Mouse (Mus musculus): ENCODE measurements at regions not wholly inside any gene's neighbourhood (a gene's known extent, or its start where the extent isn't known, plus 50 kb on each side); places are given as distances from the start of the nearest gene placed in this dataset.
A peak's percentile ranks its signal among the peaks of the same experiment; 100 is the strongest.

GRCm38 (mm10) chr12:25273631-25274305 lies 176.8 kb upstream of the Id2 start:
- no peak for DNase-seq (ENCODE audit: extremely low spot score in 1 of 2, low spot score in 1 of 2)

DNA sequence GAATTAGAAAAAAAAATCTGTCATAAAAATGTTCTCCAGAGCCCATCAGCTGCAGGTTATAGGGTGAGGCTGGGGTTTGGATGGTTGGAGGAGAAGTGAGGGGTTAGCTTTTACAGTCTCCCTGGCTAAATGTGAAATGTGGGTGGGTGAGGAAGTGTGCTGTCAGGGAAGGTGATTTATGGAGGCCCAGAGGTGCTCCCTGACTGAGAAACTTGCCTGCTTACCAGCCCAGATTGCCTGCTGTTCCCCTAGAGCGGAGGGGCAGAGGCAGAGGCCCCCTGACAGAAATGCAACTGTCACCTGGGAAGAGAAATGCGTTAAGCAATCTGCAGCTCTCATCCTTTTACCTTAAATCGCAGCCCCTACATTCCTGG lies 175.8 kb upstream of the Id2 start:
- no peak for DNase-seq (ENCODE audit: extremely low spot score in 1 of 2, low spot score in 1 of 2)

DNA sequence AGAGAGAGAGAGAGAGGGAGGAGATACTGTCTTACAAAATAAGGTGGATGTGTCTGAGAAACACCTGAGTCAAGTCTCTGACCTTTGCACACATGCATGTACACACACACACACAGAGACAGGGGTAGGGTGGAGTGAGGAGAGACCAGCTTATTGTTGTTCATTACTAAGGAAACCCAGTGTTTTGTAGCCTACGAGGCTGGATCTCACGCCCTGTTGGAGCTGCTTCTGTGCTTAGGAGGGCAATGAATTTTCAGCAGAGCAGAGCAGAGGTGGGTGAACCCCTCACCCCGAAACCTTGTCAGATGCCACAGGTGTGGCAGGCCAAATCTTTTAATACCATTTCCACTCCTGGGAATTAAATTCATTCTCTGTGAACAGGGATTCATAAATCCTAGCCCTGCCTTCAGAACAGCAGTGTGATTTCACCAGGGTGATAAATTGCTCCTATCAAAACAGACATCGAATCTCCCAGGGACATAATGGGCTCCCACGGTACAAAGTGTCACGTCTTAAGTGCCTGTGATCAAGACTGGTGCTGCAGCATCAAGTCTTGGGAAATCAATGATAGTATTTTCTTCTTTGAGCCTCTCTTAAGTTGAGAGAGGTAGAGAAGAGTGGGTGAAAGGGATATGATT lies 175.3 kb upstream of the Id2 start:
- DNase-seq (ENCODE audit: extremely low spot score in 1 of 2, low spot score in 1 of 2): no peak

- no peak for DNase-seq (ENCODE audit: extremely low spot score in 1 of 2, low spot score in 1 of 2)
Observed at GRCm38 (mm10) chr12:25269878-25270277, 172.9 kb upstream of the Id2 start.

GRCm38 (mm10) chr12:25268871-25269850 lies 172.2 kb upstream of the Id2 start:
- DNase-seq (ENCODE audit: extremely low spot score in 1 of 2, low spot score in 1 of 2): no peak

- no peak for DNase-seq (ENCODE audit: extremely low spot score in 1 of 2, low spot score in 1 of 2)
Observed at GRCm38 (mm10) chr12:25268323-25268722, 171.4 kb upstream of the Id2 start.

- no peak for DNase-seq (ENCODE audit: extremely low spot score in 1 of 2, low spot score in 1 of 2)
Observed at GRCm38 (mm10) chr12:25267572-25268115, 170.7 kb upstream of the Id2 start.

- no peak for DNase-seq (ENCODE audit: extremely low spot score in 1 of 2, low spot score in 1 of 2)
Observed at GRCm38 (mm10) chr12:25266701-25267571, 170.0 kb upstream of the Id2 start.

DNA sequence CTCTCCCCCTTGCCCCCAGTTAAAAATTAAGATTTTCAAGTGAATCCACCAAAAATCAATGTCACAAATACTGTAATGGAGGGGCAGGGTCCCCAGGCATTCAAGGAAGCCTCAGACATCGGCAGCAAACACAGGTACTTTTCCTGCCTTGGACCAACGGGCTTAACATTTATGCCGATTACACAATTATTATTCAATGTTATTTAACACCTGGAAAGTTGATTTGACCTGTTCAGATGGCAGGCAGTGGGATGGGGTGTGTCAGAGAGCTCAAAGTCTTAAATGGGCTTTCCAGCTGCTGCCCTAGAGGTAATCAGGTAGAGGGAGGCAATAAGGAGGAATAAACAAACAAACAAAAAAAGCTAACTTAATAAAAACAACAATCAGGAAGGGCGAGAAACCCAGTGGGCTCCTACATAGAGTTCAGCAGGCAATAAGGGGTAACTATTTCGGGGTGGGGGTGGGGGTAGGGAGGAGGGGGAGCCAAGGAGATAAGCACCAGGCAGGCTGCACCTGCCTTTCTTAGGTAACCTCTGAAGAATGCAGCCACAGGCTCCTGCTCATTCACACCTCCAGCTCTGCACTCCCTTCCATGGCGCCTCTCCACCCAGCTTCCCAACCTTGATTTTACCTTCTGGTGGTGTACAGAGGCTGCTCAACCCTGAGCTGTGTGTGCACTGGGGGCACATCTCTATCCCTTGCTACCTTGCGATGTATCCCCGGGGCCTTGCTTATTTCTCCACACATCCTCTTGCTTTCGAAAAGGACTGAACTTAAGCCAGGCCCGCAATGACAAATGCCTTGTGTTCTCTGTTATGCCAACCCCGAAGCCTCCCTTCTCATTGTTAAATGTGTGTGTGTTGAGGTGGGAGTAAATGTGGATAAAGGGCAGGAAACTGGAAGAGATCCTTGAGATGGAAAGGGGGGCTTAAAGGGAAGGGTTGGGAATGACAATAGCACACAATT lies 168.9 kb upstream of the Id2 start:
- DNase-seq (ENCODE audit: extremely low spot score in 1 of 2, low spot score in 1 of 2): no peak

DNA sequence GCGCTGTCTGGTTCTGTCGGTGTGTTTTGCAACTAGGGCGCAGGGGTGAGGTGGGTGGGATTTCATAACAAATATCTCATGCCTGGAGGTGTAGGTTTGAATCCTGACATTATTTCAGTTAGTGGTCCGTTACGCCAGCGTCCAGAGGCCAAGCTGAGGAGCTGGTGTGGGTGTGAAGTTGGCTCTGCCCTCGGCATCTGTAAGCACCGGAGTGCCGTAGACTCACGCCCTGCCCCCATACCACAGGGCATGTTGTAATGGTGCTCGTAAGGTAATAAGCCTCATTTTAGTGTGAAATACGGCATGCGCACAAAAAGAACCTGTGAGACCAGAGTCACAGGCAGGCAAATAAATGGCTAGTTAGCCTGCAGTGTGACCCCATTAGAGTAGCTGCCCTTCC lies 168.1 kb upstream of the Id2 start:
- no peak for DNase-seq (ENCODE audit: extremely low spot score in 1 of 2, low spot score in 1 of 2)

DNA sequence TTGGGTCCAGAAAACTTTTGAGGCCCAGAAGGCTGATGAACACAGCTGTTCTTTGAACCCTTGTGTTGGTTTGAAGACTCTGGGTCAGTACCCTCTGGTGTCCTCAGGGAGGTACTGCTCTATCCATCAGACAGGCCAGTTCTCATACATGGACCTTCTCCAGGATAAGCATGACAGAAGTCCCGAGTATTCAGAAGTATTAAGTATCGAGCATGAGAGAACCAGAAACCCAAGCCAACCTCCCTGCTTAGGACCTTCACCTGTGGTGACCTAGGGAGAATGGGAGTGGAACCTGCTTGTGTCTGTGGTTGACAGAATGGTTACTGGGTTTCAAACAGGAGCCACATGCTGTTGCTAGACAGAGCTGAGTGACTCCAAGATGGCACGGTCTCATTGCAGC lies 167.5 kb upstream of the Id2 start:
- DNase-seq (ENCODE audit: extremely low spot score in 1 of 2, low spot score in 1 of 2): no peak

DNA sequence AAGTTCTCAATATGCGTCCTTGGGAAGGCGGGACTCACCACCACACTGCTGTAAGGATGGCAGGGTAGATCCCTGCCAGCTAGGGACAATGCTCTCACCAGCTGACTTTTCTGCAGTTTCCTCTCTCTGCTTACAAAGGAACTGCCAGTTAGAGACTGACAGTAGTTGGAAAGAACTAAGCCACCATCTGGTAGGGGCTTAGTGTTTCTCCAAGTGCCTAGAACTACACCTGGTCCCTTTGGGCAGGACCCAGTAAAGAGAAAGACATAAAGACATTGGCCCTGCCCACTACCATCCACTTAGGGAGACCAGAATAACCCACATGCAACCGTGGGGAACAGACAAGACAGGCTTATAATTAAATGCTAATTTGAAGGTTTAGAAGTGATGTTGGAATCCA lies 165.5 kb upstream of the Id2 start:
- no peak for DNase-seq (ENCODE audit: extremely low spot score in 1 of 2, low spot score in 1 of 2)

- DNase-seq (ENCODE audit: extremely low spot score in 1 of 2, low spot score in 1 of 2): no peak
Observed at GRCm38 (mm10) chr12:25259123-25259522, 162.2 kb upstream of the Id2 start.

- DNase-seq (ENCODE audit: extremely low spot score in 1 of 2, low spot score in 1 of 2): no peak
Observed at GRCm38 (mm10) chr12:25256268-25256667, 159.3 kb upstream of the Id2 start.

DNA sequence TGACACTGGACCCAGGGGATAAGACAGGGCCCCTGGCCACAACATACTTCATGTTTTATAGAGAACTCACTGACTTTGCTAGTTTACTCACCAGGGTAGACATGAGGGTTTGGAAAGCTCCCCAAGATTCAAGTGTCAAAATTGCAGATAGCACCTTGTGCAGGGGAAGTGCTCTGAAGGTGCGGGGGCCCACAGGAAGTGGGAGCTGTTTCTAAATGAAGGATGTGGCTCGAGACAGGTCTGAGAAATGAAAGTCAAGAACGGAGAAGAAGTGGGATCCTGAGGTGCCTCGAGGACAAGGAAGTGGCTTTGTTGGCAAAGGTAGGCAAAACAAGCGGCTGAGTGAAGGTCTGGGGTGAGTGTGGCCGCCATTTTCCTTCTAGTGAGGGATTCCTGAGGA lies 157.8 kb upstream of the Id2 start:
- DNase-seq (ENCODE audit: extremely low spot score in 1 of 2, low spot score in 1 of 2): no peak

- DNase-seq (ENCODE audit: extremely low spot score in 1 of 2, low spot score in 1 of 2): peak in 1 of 2 experiments; percentile 25
Observed at GRCm38 (mm10) chr12:25252776-25253510, 156.0 kb upstream of the Id2 start.

GRCm38 (mm10) chr12:25251411-25252171 lies 154.7 kb upstream of the Id2 start:
- DNase-seq (ENCODE audit: extremely low spot score in 1 of 2, low spot score in 1 of 2): no peak

GRCm38 (mm10) chr12:25250881-25251280 lies 153.9 kb upstream of the Id2 start:
- no peak for DNase-seq (ENCODE audit: extremely low spot score in 1 of 2, low spot score in 1 of 2)
